Mouse (Mus musculus): ENCODE measurements around the gene Gas7.
A peak's percentile ranks its signal among the peaks of the same experiment; 100 is the strongest.

- TF ChIP-seq POLR2A (IDR thresholded peaks at IDR 0.05; ENCODE audit: insufficient read depth, low read depth, low read length) (no peak), CTCF (IDR thresholded peaks at IDR 0.05) (peak; percentile 60), EP300 (IDR thresholded peaks at IDR 0.05; ENCODE audit: insufficient read depth, low read depth, low read length) (no peak)
These were observed 197.1 kb downstream of the Gas7 start for GRCm38 (mm10) chr11:67652194-67652892.

Data from heart, adult 2 months (tissue).